8 mouse cellular contexts compared by ENCODE assay signal in genomic region chr6:128007241-128007701, GRCm38 (mm10).
DNase-seq lines count a peak whose midpoint lies in the region; ATAC-seq lines count a peak whose summit lies in the region.

No protein-coding gene starts in this region.

- peaks cover 46% of the 10 kb centered on the region for H3K4me1 ChIP-seq in intestine, embryonic 16.5 days (ENCODE audit: control insufficient read depth, insufficient read depth, low read length)
- peaks cover 63% of the 10 kb centered on the region for H3K4me1 ChIP-seq in limb, embryonic 10.5 days
- peaks cover 49% of the 10 kb centered on the region for H3K4me1 ChIP-seq in midbrain, embryonic 13.5 days (replicated peaks)

- H3K27ac ChIP-seq in intestine, embryonic 16.5 days (ENCODE audit: low read length), result 0 out of 2 replicates have a peak overlapping the region, but pooled peaks have one; percentile 11
- no peak overlapping the region for H3K27ac ChIP-seq in limb, embryonic 10.5 days
- no peak overlapping the region for H3K27ac ChIP-seq in midbrain, embryonic 13.5 days

- WGBS in intestine, embryonic 16.5 days, result 69% methylated on average over 12 of the region's 12 CpGs
- 84% methylated on average over 12 of the region's 12 CpGs for WGBS in limb, embryonic 10.5 days
- 87% methylated on average over 12 of the region's 12 CpGs for WGBS in midbrain, embryonic 13.5 days

- no peaks in the 10 kb centered on the region for H3K36me3 ChIP-seq in intestine, embryonic 16.5 days (ENCODE audit: control insufficient read depth, insufficient read depth, low read length)
- no peaks in the 10 kb centered on the region for H3K36me3 ChIP-seq in limb, embryonic 10.5 days
- no peaks in the 10 kb centered on the region for H3K36me3 ChIP-seq in midbrain, embryonic 13.5 days

- no peak overlapping the region for H3K4me2 ChIP-seq in intestine, embryonic 16.5 days (ENCODE audit: low read depth, low read length)
- H3K4me2 ChIP-seq in midbrain, embryonic 13.5 days (replicated peaks), result no peak overlapping the region

- no peak overlapping the region for H3K9ac ChIP-seq in intestine, embryonic 16.5 days (ENCODE audit: low read depth, low read length)
- no peak overlapping the region for H3K9ac ChIP-seq in midbrain, embryonic 13.5 days (replicated peaks)

- no peaks in the 10 kb centered on the region for H3K27me3 ChIP-seq in intestine, embryonic 16.5 days (replicated peaks; ENCODE audit: control insufficient read depth, insufficient read depth, low read length)
- no peaks in the 10 kb centered on the region for H3K27me3 ChIP-seq in limb, embryonic 10.5 days (ENCODE audit: low read depth, poor library complexity, severe bottlenecking)
- no peaks in the 10 kb centered on the region for H3K27me3 ChIP-seq in midbrain, embryonic 13.5 days

- H3K9me3 ChIP-seq in intestine, embryonic 16.5 days (ENCODE audit: control insufficient read depth, low read length), result no peaks in the 10 kb centered on the region
- no peaks in the 10 kb centered on the region for H3K9me3 ChIP-seq in limb, embryonic 10.5 days (replicated peaks)
- no peaks in the 10 kb centered on the region for H3K9me3 ChIP-seq in midbrain, embryonic 13.5 days

- peak; percentile 55 for ATAC-seq in common myeloid progenitor, adult 5-6 weeks (replicated peaks; ENCODE audit: low read depth, poor library complexity, severe bottlenecking)
- ATAC-seq in intestine, embryonic 16.5 days, result no peak
- ATAC-seq in midbrain, embryonic 13.5 days, result no peak

- DNase-seq in heart, adult 8-10 months (ENCODE audit: low spot score), result peak; percentile 28
- no peak for DNase-seq in heart, adult 9 months (ENCODE audit: low spot score in 2 of 2)
- DNase-seq in 3T3-L1 (ENCODE audit: low read depth, low spot score), result peak; percentile 54
- no peak for DNase-seq in thymus, postnatal 0 days (ENCODE audit: low spot score)
- no peak for DNase-seq in limb, embryonic 10.5 days (ENCODE audit: low spot score)

- H3K4me3 ChIP-seq in intestine, embryonic 16.5 days (ENCODE audit: low read length), result no peak overlapping the region
- no peak overlapping the region for H3K4me3 ChIP-seq in limb, embryonic 10.5 days
- no peak overlapping the region for H3K4me3 ChIP-seq in midbrain, embryonic 13.5 days (replicated peaks)

Comparison
In these comparisons a context has a peak if more than half of its experiments do, and no peak if none do; other contexts are left out.
1. DNase-seq: peak in heart, adult 8-10 months (single experiment) and 3T3-L1 (single experiment); none in heart, adult 9 months (0 of 2), thymus, postnatal 0 days (single experiment) and limb, embryonic 10.5 days (single experiment).